Mouse (Mus musculus) left cerebral cortex, adult 11 months (tissue): ENCODE measurements around the gene Kri1.
"Not testable (repeated sequence)": the region's sequence is repeated elsewhere in the genome, so short reads cannot be mapped to it uniquely, and the experiment has no call there.

Experiments used
- DNase-seq: peaks from one replicate; pipeline ENCODE4 v3.0.0; 2022; ENCODE audit warnings: low spot score

Gene Kri1

DNA sequence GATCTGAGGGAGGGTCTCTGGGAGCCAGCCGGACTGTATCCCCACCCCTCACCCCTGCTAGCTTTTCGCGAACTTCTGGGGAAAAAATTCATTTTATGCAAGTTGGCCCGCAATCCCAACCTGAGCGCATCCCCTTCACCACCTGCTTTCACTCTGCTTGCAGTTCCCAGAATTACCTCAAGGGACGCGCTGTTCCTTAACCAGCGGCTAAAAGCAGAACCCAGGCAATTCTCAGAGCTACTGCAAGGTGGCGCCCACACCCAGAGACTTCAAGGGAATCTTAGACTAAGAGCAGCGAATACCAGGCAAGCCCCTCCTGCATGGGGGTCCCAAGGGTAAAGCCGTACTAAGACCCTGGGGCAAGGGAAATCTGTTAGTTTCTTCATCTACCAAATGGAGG is 46.4 kb downstream of the Kri1 start:
- DNase-seq: no peak

DNA sequence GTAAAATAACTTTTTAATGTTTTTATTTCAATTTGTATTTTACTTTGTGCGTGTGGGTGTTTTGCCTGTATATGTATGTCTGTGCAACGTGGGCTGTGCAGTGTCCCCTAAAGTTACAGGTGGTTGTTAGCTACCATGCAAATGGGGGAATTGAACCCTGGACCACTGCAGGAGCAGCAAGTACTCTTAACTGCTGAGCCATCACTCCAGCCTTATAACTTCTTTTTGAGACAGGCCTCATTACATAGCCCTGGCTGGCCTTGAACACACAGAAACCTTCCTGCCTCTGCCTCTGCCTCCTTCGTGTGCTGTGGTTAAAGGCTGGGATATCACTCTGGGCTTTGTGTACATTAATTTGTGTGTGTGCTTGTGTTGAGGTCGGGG is 48.3 kb downstream of the Kri1 start:
- no peak for DNase-seq

DNA sequence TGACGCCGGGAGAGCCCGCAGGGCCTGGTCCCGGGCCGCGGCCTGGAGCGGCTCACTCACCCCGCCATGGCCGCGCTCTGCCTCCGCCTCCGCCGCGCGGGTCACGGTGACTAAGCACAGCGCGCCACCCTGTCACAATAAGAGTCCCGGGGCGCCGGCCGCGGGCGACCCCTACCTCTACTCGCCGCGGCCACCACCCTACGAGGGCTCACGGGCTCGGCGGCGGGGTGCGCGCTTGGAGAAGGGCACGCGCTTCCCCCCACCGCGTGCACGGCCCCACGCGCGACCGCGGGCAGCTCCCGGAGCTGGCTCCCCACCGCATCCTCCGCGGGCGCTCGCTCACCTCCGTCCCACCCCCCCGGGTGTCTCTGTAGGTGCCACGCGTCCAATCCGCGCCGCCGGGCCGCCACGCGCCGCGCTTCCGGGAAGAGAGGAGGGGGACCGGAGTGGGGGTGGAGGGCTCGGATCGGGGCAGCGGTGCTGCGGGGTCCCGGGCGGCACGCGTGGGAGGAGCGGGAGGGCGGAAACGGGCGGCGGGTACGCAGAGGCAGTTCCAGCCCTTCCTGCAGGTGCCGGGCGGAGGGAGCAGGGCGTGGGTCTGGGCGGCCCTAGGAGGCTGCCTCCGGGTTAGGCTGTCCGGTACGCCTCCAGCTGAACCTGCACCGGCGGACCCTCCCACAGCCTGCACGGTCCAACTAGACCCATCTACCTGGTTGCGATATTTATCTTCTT is 48.9 kb downstream of the Kri1 start, which contains the start of gene Keap1:
Keap1 (minus strand) TSS at position 629 of the 732 bp plus-strand sequence.
- DNase-seq: no peak

DNA sequence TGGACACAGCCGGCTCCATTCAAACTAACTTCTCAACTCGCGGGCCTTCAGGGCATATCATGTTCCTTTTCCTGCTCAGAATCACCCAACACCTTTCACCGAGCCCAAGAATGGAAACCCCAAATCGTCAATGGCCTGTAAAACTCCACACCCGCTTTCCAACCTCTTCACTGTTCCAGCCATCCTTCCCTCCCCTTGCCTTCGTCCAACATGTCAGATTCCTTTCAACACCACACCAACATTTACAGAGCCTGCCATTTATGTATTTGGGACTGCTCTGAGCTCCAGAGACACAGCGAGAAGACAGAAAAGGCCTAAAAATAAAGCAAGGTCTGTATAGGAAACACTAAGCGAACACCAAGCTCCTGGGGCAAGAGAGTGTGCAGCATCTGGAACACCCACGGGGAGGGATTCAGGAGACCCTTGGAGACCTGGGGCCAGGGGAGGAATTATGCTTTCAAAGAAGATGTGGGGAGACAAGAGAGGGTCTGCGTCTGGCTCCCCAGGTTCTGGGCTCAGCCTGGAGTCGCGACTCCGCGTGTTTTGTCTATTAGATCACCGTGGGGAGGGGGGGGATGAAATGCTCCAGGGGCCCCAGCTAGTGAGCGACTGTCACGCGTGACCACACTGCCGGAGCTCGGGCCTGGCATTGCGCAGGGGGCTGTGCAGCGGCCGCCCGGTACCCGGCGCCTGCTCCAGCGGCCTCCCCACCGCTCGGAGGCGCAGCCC is 49.6 kb downstream of the Kri1 start:
- no peak for DNase-seq

DNA sequence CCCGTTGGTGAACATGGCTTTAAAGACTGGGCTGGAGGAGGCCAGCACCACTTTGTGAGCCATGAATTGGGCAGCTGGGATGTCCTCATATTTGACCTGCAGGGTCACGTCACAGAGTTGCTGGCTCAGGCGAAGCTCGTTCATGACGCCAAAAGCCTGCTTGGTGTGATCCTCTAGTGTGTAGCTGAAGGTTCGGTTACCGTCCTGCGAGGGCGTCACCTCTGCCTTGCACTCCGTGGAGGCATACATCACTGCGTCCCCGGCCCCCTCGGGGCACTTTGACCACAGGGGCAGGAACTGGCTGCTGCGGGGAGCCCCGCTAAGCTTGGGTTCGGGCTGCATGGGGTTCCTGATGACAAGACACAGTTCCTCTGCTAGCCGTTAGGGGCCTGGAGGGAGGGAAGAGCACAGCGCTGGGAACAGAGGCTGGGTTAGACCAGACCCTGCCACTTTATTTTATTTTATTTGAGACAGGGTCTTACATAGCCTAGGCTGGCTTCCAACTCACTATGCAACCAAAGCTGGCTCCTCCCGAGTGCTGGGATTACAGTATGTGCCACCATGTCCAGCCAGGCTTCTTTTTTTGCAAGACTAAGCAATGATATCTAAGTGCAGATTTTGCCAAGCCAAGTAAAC is 50.3 kb downstream of the Kri1 start:
- DNase-seq: no peak

DNA sequence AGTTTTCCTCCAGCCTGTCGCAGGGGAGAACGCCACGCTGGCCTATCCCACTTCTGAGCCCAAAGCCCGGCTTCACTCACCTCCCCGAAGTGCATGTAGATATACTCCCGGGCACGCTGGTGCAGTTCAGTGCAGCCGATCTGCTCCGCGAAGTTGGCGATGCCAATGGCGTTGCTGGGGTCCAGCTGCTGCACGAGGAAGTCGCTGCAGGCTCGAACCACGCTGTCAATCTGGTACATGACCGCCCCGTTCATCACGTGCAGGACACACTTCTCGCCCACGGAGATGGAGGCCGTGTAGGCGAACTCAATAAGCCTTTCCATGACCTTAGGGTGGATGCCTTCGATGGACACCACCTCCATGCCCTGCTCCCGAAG is 50.8 kb downstream of the Kri1 start:
- DNase-seq: no peak

DNA sequence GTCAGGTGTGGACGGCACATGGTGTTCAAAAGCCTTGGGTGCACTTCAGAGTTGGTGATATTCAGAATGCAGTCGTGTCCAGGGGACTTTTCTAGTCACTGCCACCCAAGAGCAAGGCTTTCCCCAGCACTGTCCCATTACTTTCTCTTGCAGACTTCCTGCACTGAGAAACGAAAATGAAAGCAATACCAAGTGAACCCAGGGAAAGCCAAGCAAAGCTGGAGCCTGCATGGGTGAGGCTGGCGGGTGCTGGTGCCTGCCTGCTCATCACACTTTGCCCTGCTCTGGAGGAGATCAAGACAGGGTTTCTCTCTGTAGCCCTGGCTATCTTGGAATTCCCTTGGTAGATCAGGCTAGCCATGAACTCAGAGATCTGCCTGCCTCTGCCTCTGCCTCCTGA is 52.4 kb downstream of the Kri1 start:
- no peak for DNase-seq

DNA sequence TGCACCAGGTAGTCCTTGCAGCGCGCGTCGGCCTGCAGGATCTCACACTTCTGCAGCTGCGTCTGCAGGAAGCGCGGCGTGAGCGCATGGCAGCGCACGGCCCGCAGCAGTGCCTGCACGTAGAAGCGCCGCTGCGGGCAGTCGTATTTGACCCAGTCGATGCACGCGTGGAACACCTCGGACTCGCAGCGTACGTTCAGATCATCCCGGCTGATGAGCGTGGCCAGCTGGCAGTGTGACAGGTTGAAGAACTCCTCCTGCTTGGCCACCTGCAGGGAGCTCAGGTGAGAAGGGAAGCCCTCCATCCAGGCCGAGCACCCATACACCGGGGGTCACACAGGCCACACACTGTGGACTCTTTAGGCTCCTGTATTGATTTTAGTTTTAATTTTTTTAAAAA is 54.0 kb downstream of the Kri1 start:
- DNase-seq: no peak

DNA sequence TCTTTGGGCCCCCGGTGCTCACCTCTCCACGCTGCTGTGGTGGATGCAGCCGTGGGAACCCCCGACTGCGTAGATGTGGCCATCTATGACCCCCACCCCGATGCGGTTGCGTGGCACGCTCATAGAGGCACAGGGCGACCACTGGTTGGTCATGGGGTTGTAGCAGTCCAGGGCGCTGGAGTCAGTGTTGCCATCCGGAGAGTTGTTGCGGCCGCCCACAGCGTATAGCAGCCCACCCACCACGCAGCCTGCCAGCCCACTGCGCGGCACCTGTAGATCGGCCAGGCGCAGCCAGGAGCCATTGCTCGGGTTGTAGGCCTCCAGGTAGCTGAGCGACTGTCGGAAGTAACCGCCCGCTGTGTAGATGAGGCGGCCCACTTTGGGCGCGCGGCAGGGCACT is 54.4 kb downstream of the Kri1 start:
- no peak for DNase-seq

DNA sequence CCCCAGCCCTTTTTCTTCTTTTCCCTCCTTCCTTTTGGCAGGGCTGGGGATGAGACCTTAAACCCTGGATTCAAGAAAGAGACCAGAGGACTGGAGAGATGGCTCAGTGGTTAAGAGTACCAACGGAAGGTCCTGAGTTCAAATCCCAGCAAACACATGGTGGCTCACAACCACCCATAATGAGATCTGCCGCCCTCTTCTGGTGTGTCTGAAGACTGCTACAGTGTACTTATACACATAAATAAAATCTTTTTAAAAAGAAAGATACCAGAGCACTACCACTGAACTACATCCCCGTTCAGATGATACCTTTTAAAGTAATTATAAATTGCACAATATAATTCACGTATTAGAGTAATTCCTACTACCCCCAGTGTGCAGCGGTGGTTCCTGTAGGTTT is 54.9 kb downstream of the Kri1 start:
- DNase-seq: no peak

DNA sequence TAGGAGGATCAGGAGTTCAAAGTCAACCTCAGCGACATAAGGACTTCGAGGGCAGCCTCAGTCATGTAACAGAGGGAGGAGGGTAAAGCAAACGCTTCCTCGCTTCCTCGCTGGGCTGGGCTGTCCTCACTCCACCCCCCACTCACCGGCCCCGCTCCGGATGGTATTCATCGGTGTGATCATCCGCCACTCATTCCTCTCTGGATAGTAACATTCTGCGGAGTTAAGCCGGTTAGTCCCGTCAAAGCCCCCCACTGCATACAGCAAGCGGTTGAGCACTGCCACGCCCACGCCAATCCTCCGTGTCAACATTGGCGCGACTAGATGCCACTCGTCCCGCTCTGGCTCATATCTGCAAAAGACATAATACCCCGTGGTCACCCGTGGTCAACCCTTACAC is 56.2 kb downstream of the Kri1 start:
- no peak for DNase-seq

DNA sequence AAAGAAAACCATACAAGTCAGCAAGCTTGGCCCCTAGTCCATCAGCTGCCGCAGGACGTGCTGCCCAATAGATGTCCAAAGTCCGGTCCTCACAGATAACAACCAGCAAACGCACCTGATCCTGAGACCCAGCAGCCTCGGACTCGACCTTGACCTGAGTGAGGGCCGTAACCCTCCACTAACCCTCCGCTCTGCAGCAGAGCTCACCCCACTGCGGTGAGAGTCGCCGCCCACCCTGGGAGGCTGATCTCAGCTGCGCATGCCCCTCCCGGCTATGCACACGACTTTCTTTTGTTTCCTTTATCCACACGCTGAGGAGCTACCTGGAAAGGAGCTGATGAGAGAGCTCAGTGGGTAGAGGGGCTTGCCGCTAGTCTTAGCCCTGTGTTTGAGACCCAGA is 60.4 kb downstream of the Kri1 start:
- DNase-seq: no peak

DNA sequence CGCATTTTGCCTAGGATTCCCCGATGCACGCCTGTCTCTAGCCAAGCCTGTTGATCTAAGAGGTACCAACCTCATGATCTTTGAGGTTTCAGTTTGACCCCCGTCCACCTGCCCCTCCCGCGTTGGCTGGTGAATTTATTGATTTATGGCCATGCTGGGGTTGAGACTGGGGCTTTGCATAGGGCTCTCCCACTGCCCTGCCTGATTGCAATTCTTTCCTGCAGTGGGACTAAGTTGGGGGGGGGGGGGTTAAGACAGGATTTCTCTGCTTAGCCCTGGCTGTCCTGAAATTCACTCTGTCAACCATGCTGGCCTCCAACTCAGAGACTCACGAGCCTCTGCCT is 62.4 kb downstream of the Kri1 start:
- no peak for DNase-seq

DNA sequence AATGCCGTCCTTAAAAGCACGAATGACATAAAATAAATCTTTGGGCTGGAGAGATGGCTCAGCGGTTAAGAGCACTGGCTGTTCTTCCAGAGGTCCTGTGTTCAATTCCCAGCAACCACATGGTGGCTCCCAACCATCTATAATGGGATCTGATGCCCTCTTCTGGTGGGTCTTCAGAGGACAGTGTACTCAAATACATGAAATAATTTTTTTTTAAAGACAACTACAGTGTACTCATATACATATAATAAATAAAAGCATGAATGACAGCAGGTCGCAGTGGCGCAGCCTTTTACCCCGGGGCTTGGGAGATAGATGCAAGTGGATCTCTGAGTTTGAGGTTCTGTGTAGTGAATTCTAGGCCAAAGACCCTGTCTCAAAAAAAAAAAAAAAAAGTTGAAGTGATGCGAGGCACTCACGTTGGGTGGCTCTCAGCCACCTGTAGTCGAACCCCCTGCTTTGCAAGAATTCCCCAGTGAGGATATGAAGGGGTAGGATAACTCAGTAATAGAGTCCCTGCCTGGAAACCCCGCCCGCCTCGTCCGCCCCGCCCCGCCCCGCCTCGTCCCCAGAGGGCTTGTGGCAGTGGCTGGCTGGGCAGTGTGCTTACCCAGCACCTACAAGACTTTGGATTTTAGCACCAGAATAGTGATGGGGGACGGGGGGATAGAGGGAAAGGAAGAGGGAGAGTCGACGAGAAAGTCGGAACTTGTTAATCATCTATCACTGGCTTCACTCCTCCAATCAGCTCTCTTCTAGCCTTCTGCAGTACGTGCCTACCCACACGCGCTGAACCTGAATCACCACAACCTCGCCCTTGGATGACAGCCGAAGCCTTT is 63.0 kb downstream of the Kri1 start:
- DNase-seq: no peak

DNA sequence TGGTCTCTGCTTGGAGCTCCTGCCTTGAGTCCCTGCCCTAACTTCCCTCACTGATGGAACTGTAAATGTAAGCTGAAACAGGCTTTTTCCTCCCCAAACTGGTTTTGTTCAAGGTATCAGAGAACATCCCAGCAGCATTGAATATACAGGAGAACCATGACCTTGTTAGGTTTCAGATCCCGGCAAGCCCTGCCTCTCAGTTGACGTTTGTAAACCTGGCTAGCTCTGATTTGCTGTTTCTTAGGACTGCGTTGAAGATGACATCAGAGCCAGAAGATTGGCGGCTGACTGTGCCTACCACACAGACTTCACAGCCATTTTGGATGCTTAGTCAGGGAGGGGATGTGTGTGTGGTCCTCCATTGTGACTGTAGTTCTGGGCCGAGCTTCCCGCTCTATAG is 63.9 kb downstream of the Kri1 start:
- no peak for DNase-seq

DNA sequence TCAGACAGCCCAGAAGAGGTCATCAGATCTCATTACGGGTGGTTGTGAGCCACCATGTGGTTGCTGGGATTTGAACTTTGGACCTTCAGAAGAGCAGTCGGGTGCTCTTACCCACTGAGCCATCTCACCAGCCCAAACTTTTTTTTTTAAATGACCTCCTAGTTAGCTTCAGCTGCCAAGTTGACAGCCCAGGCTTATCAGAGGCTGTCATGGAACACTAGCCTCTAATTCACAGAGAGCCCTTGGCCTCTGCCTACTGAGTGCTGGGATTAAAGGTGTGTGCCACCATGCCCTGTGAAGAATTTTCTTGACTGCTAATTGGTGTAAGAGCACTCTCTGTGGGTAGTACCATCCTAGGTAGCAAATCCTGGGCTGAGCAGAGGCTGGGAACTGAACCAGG is 64.3 kb downstream of the Kri1 start:
- not testable (repeated sequence) for DNase-seq
